9 mouse cellular contexts compared by ENCODE assay signal in genomic region chr16:56175867-56176581, GRCm38 (mm10). TPM values are rescaled to one million over a fixed set of nuclear protein-coding genes. Genes with fewer than 3 reads are reported as not detected.
DNase-seq lines count a peak whose midpoint lies in the region; ATAC-seq lines count a peak whose summit lies in the region.
"Had no signal": no experiment of that assay in that cellular context is flagged by ENCODE, and none has a peak within 500 bp of the region (broad histone marks: within the 10 kb centered on the region; RNA-seq: fewer than 3 reads in every experiment).

No protein-coding gene starts in this region.

- peak; percentile 6 for DNase-seq in cerebellum, adult 11-12 months
- no peak for DNase-seq in cerebellum, adult 9-11 months
- DNase-seq in left cerebral cortex, postnatal 4 days, result peak; percentile 62
- no peak for DNase-seq in left cerebral cortex, postnatal 36 days (ENCODE audit: low spot score in 2 of 2)
- peak; percentile 61 for DNase-seq in R1 (ENCODE audit: low read depth, low spot score)
- no peak for DNase-seq in thymus, postnatal 25 days
- no peak for DNase-seq in B cell, adult 2 months

- WGBS in hindbrain, embryonic 12.5 days, result 69% methylated on average over 8 of the region's 8 CpGs

- H3K9me3 ChIP-seq in hindbrain, embryonic 12.5 days (replicated peaks), result no peaks in the 10 kb centered on the region

- H3K4me1 ChIP-seq in hindbrain, embryonic 12.5 days, result no peaks in the 10 kb centered on the region
- H3K4me1 ChIP-seq: megakaryocyte, embryonic 14.5 days had no signal

- H3K4me2 ChIP-seq in hindbrain, embryonic 12.5 days (replicated peaks), result no peak overlapping the region

- ATAC-seq in hindbrain, embryonic 12.5 days (ENCODE audit: low FRiP score), result 0 out of 2 replicates have a peak, but pooled peaks have one; percentile 29

- no peaks in the 10 kb centered on the region for H3K27me3 ChIP-seq in hindbrain, embryonic 12.5 days
- H3K27me3 ChIP-seq: megakaryocyte, embryonic 14.5 days had no signal

- no peak overlapping the region for H3K27ac ChIP-seq in hindbrain, embryonic 12.5 days

- H3K4me3 ChIP-seq in hindbrain, embryonic 12.5 days, result no peak overlapping the region
- H3K4me3 ChIP-seq: megakaryocyte, embryonic 14.5 days had no signal

- peaks cover 28% of the 10 kb centered on the region for H3K36me3 ChIP-seq in hindbrain, embryonic 12.5 days

- no peak overlapping the region for H3K9ac ChIP-seq in hindbrain, embryonic 12.5 days

- intact Hi-C loops in left cerebral cortex, postnatal 4 days (cut with DNase I), result no loop called here
- intact Hi-C loops in left cerebral cortex, postnatal 36 days (cut with DNase I), result loop anchor here (5.0 kb wide), 1 partner anchor 501 kb away; no protein-coding TSS in a partner anchor

RNA-seq across cellular contexts. Expression of gene Impg2, which starts 28.1 kb away (rescaled TPM):
- 1 to 10 TPM in 1 of 2 experiments, under 1 TPM in 1; 0.50 to 2.4 TPM for total RNA-seq in left cerebral cortex, postnatal 4 days (2021)
- total RNA-seq in left cerebral cortex, postnatal 36 days (2021), result 1 to 10 TPM in 1 of 2 experiments, under 1 TPM in 1; 0.62 to 1.0 TPM
- polyA plus RNA-seq in hindbrain, embryonic 12.5 days (2016; fragmentation: Nextera tagmentation; extraction: Ambion mirVana), result 0.23 and 0.38 TPM in 2 replicates

Comparison
In these comparisons a context has a peak if more than half of its experiments do, and no peak if none do; other contexts are left out.
1. DNase-seq: peak in cerebellum, adult 11-12 months (single experiment), left cerebral cortex, postnatal 4 days (single experiment) and R1 (single experiment); none in cerebellum, adult 9-11 months (single experiment), left cerebral cortex, postnatal 36 days (0 of 2), thymus, postnatal 25 days (single experiment) and B cell, adult 2 months (0 of 2).